Mouse (Mus musculus) forebrain, embryonic 10.5 days (tissue): ENCODE data around the gene Kcnn3. TPM values are rescaled to one million over a fixed set of nuclear protein-coding genes. Genes with fewer than 3 reads are reported as not detected.
A peak's percentile ranks its signal among the peaks of the same experiment; 100 is the strongest.

Experiments
- DNase-seq: peaks from one replicate; pipeline ENCODE4 v3.0.0-alpha.2; 2017; ENCODE audit warnings: low spot score; ENCODE audit errors: extremely low spot score
- H3K27ac ChIP-seq: fragments of 300-500 bp; sonication (generic); 2 replicates; pipeline ENCODE4 v1.5.1; 2016; ENCODE audit warnings: mild to moderate bottlenecking
- H3K27me3 ChIP-seq: fragments of 300-500 bp; sonication (generic); 2 replicates; pipeline ENCODE4 v1.6.1; 2016; ENCODE audit warnings: mild to moderate bottlenecking; ENCODE audit not compliant: poor library complexity, severe bottlenecking
- H3K36me3 ChIP-seq: fragments of 300-500 bp; sonication (generic); replicated peaks from 2 replicates; pipeline ENCODE4 v1.6.1; 2016; ENCODE audit warnings: mild to moderate bottlenecking, moderate library complexity
- H3K4me1 ChIP-seq: fragments of 300-500 bp; sonication (generic); 2 replicates; pipeline ENCODE4 v1.6.1; 2016
- H3K4me3 ChIP-seq: fragments of 300-500 bp; sonication (generic); 2 replicates; pipeline ENCODE4 v1.5.1; 2016; ENCODE audit warnings: mild to moderate bottlenecking, moderate library complexity
- H3K9me3 ChIP-seq: fragments of 300-500 bp; sonication (generic); 2 replicates; pipeline ENCODE4 v1.6.1; 2016; ENCODE audit warnings: mild to moderate bottlenecking, moderate library complexity
- WGBS: fragments of 180-500 bp; shearing (Covaris S2); methylation state at CpG from one replicate; pipeline ENCODE4 v1.1.7; 2016; 5-methylcytosine and 5-hydroxymethylcytosine counted together
- polyA plus RNA-seq: library from polyadenylated mRNA; unstranded; fragments of >200 nt; fragmentation: Nextera tagmentation; extraction: Ambion mirVana; gene quantifications from 2 replicates; pipeline ENCODE4 v1.2.1, GENCODE M21; 2016

Gene Kcnn3
- polyA plus RNA-seq = 0.81 and 0.92 TPM in 2 replicates

- peaks cover 14% of the 10 kb centered on the region; the same call in 1 of the 2 replicates for H3K9me3 ChIP-seq
- peak within 1 kb of the TSS; percentile 68 for H3K27ac ChIP-seq
- 1% methylated on average over 15 of the region's 15 CpGs for WGBS
- H3K36me3 ChIP-seq = no peaks in the 10 kb centered on the region
- peaks cover 38% of the 10 kb centered on the region for H3K4me1 ChIP-seq
- peak within 1 kb of the TSS; percentile 60 for H3K4me3 ChIP-seq
- H3K27me3 ChIP-seq = peaks cover 56% of the 10 kb centered on the region
- peak; percentile 86 for DNase-seq
Measured at GRCm38 (mm10) chr3:89519894-89520293, at the start of gene Kcnn3. Gene Kcnn3, plus strand, starts transcription at chr3:89520164.

GRCm38 (mm10) chr3:89472280-89472679, 47.7 kb upstream of the Kcnn3 start:
- 84% methylated on average over 7 of the region's 7 CpGs for WGBS

GRCm38 (mm10) chr3:89473838-89474237, 46.1 kb upstream of the Kcnn3 start:
- 80% methylated on average over 6 of the region's 6 CpGs for WGBS

More at GRCm38 (mm10) chr3:89472280-89472679, 47.7 kb upstream of the Kcnn3 start:
- DNase-seq = no peak
- H3K27me3 ChIP-seq = no peaks in the 10 kb centered on the region
- H3K36me3 ChIP-seq = peaks cover 29% of the 10 kb centered on the region
- no peak overlapping the region for H3K27ac ChIP-seq
- no peaks in the 10 kb centered on the region for H3K9me3 ChIP-seq
- peaks cover 4% of the 10 kb centered on the region; the same call in 1 of the 2 replicates for H3K4me1 ChIP-seq
- no peak overlapping the region for H3K4me3 ChIP-seq

DNA sequence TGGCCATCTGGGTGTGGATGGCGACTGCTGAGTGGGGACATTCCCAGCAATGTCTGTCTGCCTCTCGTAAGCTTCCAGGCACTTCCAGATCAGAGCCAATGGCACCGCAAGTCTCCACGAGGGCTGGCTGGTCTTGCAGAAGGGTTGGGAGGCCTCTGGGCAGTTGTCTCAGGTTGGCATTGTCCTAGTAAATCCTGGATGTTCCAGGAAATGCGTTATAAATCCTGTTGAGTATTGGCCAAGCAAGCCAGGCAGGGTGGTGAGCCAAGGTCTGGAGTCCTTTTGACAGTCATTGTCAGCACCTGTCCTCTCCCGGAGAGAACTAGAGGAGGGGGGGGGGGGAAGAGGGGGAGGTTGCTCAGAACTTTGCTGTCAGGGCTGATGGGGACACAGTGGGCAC, 40.9 kb upstream of the Kcnn3 start:
- Histone ChIP-seq H3K27ac (no peak overlapping the region), H3K27me3 (0 out of 2 replicates have a peak, but pooled peaks cover under 1% of the 10 kb centered on the region), H3K4me1 (no peaks in the 10 kb centered on the region), H3K9me3 (no peaks in the 10 kb centered on the region), H3K4me3 (no peak overlapping the region), H3K36me3 (no peaks in the 10 kb centered on the region)
- whole genome bisulfite sequencing = 86% methylated on average over 6 of the region's 6 CpGs
- DNase-seq = no peak

More at GRCm38 (mm10) chr3:89473838-89474237, 46.1 kb upstream of the Kcnn3 start:
- H3K27me3 ChIP-seq = no peaks in the 10 kb centered on the region
- H3K9me3 ChIP-seq = no peaks in the 10 kb centered on the region
- peaks cover 4% of the 10 kb centered on the region; the same call in 1 of the 2 replicates for H3K4me1 ChIP-seq
- no peak overlapping the region for H3K4me3 ChIP-seq
- no peak overlapping the region for H3K27ac ChIP-seq
- DNase-seq = no peak
- peaks cover 13% of the 10 kb centered on the region for H3K36me3 ChIP-seq

DNA sequence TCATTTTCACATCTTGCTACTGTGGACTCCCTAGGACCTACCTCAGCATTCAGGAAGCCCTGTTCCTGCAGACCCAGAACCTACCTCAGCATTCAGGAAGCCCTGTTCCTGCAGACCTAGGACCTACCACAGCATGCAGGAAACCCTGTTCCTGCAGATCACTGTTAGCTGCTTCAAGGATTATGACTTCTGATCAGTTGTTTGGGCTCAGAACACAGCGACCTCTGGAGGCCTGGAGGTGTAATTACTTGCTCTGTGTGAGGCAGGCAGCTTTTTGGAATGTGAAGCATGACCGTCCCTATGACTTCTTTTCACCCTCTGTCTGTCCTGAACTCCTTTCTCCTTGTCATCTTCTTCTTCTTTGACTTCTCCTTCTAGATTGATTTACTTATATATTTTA, 38.5 kb upstream of the Kcnn3 start:
- peak; percentile 31 for DNase-seq
- no peak overlapping the region for H3K4me3 ChIP-seq
- H3K9me3 ChIP-seq = no peaks in the 10 kb centered on the region
- WGBS = 45% methylated on average over 2 of the region's 2 CpGs
- H3K36me3 ChIP-seq = no peaks in the 10 kb centered on the region
- peaks cover 9% of the 10 kb centered on the region for H3K4me1 ChIP-seq
- H3K27me3 ChIP-seq = peaks cover 12% of the 10 kb centered on the region
- H3K27ac ChIP-seq = no peak overlapping the region

DNA sequence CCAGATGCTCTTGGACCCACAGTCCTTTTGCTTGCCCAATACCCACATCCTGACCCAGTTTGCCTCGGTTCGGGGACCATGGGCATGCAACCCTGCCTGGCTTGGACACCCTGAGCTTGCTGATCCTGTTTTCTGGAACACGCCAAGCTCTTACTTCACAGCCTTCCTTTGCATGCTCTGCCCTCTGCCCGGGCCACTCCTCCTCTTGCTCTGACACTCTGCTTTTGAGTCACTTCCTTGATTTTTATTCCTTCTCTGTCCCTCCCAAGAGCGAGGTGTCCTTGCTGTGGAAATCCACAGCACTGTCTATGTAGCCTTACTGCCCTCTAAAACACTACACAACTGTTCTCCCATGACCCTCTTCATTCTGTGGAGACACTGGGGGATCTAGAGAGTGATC, 37.7 kb upstream of the Kcnn3 start:
- no peak overlapping the region for H3K27ac ChIP-seq
- H3K4me3 ChIP-seq = no peak overlapping the region
- H3K4me1 ChIP-seq = peaks cover 9% of the 10 kb centered on the region
- H3K36me3 ChIP-seq = no peaks in the 10 kb centered on the region
- WGBS = 94% methylated on average over 5 of the region's 5 CpGs
- no peaks in the 10 kb centered on the region for H3K9me3 ChIP-seq
- H3K27me3 ChIP-seq = peaks cover 15% of the 10 kb centered on the region
- no peak for DNase-seq

DNA sequence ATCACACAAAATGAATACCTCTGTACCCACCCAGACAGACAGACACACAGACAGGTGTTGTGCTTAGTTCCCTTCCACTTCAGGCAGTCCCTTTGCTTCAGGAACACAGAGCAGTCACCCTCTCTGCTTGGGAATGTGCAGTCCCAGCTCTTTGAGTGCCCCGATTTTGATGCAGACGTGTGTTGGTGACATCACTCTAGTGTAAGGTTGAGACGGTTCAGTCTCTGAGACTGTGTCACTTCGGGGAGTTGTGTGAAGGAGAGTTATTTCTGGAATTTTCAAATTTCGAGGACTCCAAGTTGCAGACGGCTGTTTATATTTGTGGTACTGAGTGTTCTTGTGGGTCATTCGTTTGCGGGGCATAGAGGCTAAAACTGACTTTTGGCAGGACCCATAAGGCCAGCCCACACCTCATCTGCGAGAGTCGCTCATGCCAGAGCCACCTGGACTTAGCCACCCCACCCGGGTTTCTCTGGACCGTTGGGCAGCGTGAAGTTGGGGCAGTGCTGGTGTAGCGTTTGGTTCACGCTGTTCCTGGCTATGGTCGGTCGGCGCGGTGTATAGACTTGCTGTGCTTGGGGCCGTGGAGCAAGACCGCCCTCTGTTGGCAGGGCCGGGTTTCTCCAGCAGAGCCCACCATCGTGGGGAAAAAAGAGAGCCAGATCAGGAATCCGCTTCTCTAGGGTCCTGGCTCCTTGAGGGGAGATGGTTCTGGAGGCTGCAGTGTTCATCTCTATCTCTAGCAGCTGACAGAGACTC, 35.0 kb upstream of the Kcnn3 start:
- Histone ChIP-seq H3K4me3 (peak overlapping the region; percentile 35), H3K9me3 (no peaks in the 10 kb centered on the region), H3K27me3 (peaks cover 15% of the 10 kb centered on the region), H3K4me1 (peaks cover 9% of the 10 kb centered on the region), H3K27ac (no peak overlapping the region; the same call in 1 of the 2 replicates), H3K36me3 (no peaks in the 10 kb centered on the region)
- 21% methylated on average over 24 of the region's 24 CpGs for WGBS
- peak; percentile 81 for DNase-seq

DNA sequence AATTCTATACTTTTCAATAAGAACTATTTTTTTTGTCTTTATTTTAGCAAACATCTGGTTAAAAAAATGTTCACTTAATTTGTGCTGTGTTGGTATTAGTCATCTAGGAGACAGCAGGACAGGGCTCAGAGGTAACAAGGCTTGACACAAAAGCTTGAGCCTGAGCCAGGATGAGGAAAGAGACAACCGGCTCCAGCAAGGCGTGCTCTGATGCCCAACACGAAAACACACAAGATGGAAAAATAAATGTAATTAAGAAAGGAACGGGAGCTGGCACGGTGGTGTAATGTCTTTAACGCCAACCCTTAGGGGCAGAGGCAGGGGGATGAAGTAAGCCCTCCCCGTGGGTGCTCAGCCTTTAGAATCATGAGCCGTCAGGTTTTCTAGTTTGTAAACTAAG, 33.9 kb upstream of the Kcnn3 start:
- 91% methylated on average over 8 of the region's 8 CpGs for WGBS
- Histone ChIP-seq H3K9me3 (no peaks in the 10 kb centered on the region), H3K4me3 (no peak overlapping the region), H3K27ac (no peak overlapping the region), H3K27me3 (peaks cover 15% of the 10 kb centered on the region), H3K36me3 (no peaks in the 10 kb centered on the region), H3K4me1 (peaks cover 9% of the 10 kb centered on the region)
- no peak for DNase-seq

DNA sequence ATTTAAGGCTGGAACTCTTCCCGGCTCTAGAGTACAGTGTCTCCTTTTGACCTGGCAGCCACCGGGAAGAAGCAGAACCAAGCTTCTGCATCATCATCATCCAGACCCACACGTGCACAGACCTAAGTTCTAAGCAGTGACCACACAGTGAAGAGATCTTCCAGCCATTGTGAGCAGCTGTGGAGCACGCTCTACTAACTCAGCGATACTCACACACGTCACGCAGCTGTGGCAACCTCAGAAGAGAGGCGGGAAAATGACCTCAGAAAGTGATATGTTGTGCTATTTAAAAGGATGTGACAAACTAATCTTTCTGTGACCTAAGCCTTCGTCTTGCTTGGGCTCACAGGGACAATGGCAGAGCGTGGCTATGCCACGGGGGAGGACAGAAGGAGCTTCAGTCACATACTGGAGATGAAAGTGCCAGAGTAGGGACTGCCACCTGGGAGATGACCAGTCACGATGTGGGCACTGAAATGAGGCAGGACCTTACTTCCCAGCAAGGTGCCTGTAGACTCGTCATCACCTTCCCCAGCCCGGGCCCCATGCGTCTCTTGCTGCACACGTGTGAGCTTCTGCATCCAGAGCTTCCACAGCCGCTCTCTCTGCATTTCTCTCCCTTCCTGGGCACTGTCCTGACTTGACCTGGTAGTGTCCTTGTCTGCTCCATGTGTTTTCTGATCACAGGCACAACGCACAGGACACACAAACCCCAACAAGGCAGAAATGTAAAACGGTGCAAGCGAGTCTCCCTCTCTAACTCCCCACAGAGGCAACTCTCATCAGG, 32.9 kb upstream of the Kcnn3 start:
- Histone ChIP-seq H3K27me3 (peaks cover 15% of the 10 kb centered on the region), H3K4me3 (no peak overlapping the region), H3K4me1 (peaks cover 12% of the 10 kb centered on the region), H3K27ac (no peak overlapping the region), H3K9me3 (no peaks in the 10 kb centered on the region), H3K36me3 (no peaks in the 10 kb centered on the region)
- DNase-seq = no peak
- WGBS = 70% methylated on average over 20 of the region's 20 CpGs

- Histone ChIP-seq H3K27ac (no peak overlapping the region), H3K4me1 (peaks cover 9% of the 10 kb centered on the region), H3K9me3 (peaks cover 4% of the 10 kb centered on the region; the same call in 1 of the 2 replicates), H3K27me3 (0 out of 2 replicates have a peak, but pooled peaks cover 3% of the 10 kb centered on the region), H3K4me3 (no peak overlapping the region), H3K36me3 (no peaks in the 10 kb centered on the region)
- 91% methylated on average over 3 of the region's 3 CpGs for WGBS
- no peak for DNase-seq
Measured at GRCm38 (mm10) chr3:89490790-89491189, 29.2 kb upstream of the Kcnn3 start.

DNA sequence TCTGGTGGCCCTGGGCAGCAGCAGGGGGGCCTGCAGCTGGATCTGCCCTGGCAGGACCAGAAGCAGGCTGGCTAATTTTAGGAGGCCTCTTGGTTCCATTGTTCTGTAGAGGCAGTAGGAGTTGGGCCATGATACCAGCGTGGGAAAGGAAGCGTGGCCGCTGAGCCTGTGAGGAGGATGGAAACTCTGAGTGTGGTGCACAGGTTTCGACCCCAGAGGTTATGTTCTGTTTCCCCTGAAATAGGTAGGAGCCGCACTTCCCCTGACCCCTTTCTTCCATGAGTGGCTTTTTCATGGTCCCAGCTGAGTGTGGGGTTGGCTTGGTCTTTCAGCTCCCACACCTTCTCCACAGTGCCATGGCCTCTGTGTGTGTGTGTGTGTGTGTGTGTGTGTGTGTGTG, 28.4 kb upstream of the Kcnn3 start:
- H3K27ac ChIP-seq = no peak overlapping the region
- H3K27me3 ChIP-seq = 0 out of 2 replicates have a peak, but pooled peaks cover 3% of the 10 kb centered on the region
- no peak for DNase-seq
- peaks cover 4% of the 10 kb centered on the region; the same call in 1 of the 2 replicates for H3K9me3 ChIP-seq
- peaks cover 9% of the 10 kb centered on the region for H3K4me1 ChIP-seq
- H3K36me3 ChIP-seq = no peaks in the 10 kb centered on the region
- WGBS = 90% methylated on average over 5 of the region's 5 CpGs
- no peak overlapping the region for H3K4me3 ChIP-seq

DNA sequence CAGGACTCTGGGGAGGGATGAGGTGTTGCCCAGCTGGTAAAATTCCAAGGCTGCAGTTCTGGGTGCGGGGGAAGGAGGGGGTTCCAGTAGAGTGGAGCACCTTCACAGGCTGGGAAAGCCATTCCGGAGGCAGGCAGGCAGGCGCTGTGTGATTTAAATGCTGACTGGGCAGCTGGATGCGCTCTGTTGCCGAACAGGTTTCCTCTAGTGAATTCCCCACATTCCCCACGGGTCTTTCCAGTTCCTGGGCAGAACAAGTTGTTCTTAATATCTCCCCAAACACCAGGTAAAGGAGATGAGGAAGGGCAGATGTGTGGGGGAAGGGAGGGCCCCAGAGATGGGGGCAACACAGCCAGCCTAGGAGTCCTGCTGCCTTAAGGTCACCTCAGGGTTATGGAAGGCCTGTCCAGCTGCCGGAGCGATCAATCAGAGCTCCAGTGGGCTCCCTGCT, 27.2 kb upstream of the Kcnn3 start:
- no peaks in the 10 kb centered on the region for H3K27me3 ChIP-seq
- peaks cover 4% of the 10 kb centered on the region; the same call in 1 of the 2 replicates for H3K9me3 ChIP-seq
- H3K27ac ChIP-seq = no peak overlapping the region
- WGBS = 54% methylated on average over 8 of the region's 8 CpGs
- H3K4me3 ChIP-seq = no peak overlapping the region
- peaks cover 9% of the 10 kb centered on the region for H3K4me1 ChIP-seq
- H3K36me3 ChIP-seq = no peaks in the 10 kb centered on the region
- DNase-seq = no peak
